Mouse (Mus musculus) heart, embryonic 14.5 days (tissue): Measurements from ENCODE around the gene Usp3. TPM values are rescaled to one million over a fixed set of nuclear protein-coding genes. Genes with fewer than 3 reads are reported as not detected.

Experiments
- ATAC-seq: fragments of 200-750 bp; cut with Nextera tagmentation; 2 replicates; pipeline ENCODE4 v1.8.0; 2017; ENCODE audit warnings: low read depth, moderate TSS enrichment; ENCODE audit not compliant: insufficient number of reproducible peaks, insufficient read depth, low FRiP score
- H3K27ac ChIP-seq, 2 experiments: fragments of 200-500 bp in 1 of 2; fragments of 300-500 bp in 1 of 2; sonication (generic) in 1 of 2; replicated peaks in 1 of 2; 2 replicates each; pipeline ENCODE4 v1.5.1; 2012 to 2014; ENCODE audit warnings: low read depth in 2 of 2, low read length in 2 of 2, control low read depth in 1 of 2, mild to moderate bottlenecking in 1 of 2, mixed read lengths in 1 of 2; ENCODE audit not compliant: control insufficient read depth in 1 of 2, insufficient read depth in 1 of 2
- H3K27me3 ChIP-seq: fragments of 300-500 bp; sonication (generic); 2 replicates; pipeline ENCODE4 v1.6.1; 2014; ENCODE audit warnings: mild to moderate bottlenecking, low read length, control low read depth; ENCODE audit not compliant: control insufficient read depth, insufficient read depth
- H3K36me3 ChIP-seq: fragments of 300-500 bp; sonication (generic); 2 replicates; pipeline ENCODE4 v1.6.1; 2014; ENCODE audit warnings: mild to moderate bottlenecking, control low read depth, low read length, mixed read lengths; ENCODE audit not compliant: control insufficient read depth, insufficient read depth
- H3K4me1 ChIP-seq, 2 experiments: fragments of 200-500 bp in 1 of 2; fragments of 300-500 bp in 1 of 2; sonication (generic) in 1 of 2; 2 replicates each; pipeline ENCODE4 v1.6.1; 2012 to 2014; ENCODE audit warnings: low read length in 2 of 2, control low read depth in 1 of 2, mixed read lengths in 1 of 2; ENCODE audit not compliant: control insufficient read depth in 2 of 2, insufficient read depth in 2 of 2
- H3K4me2 ChIP-seq: fragments of 300-500 bp; sonication (generic); 2 replicates; pipeline ENCODE4 v1.6.1; 2014; ENCODE audit warnings: mild to moderate bottlenecking, low read length
- H3K4me3 ChIP-seq, 2 experiments: fragments of 200-500 bp in 1 of 2; fragments of 300-500 bp in 1 of 2; sonication (generic) in 1 of 2; 2 replicates each; pipeline ENCODE4 v1.5.1; 2012 to 2014; ENCODE audit warnings: low read length in 2 of 2, mild to moderate bottlenecking in 2 of 2, control low read depth in 1 of 2, low read depth in 1 of 2, moderate library complexity in 1 of 2; ENCODE audit not compliant: control insufficient read depth in 1 of 2, insufficient read depth in 1 of 2
- H3K9ac ChIP-seq: fragments of 300-500 bp; sonication (generic); 2 replicates; pipeline ENCODE4 v1.6.1; 2014; ENCODE audit warnings: mild to moderate bottlenecking, low read length
- H3K9me3 ChIP-seq: fragments of 300-500 bp; sonication (generic); 2 replicates; pipeline ENCODE4 v1.6.1; 2016; ENCODE audit warnings: low read length, control low read depth; ENCODE audit not compliant: control insufficient read depth
- WGBS: fragments of 180-500 bp; shearing (Covaris S2); extraction: QIAGEN DNeasy Blood & Tissue Kit; methylation state at CpG from one replicate; pipeline ENCODE4 v1.1.7; 2014; 5-methylcytosine and 5-hydroxymethylcytosine counted together
- polyA plus RNA-seq: library from polyadenylated mRNA; unstranded; fragments of >200 nt; fragmentation: Nextera tagmentation; extraction: Ambion mirVana; gene quantifications from 2 replicates; pipeline ENCODE4 v1.2.1, GENCODE M21; 2014

Gene Usp3
- polyA plus RNA-seq, 1 experiment from 2014 or later = 51.7 TPM

DNA sequence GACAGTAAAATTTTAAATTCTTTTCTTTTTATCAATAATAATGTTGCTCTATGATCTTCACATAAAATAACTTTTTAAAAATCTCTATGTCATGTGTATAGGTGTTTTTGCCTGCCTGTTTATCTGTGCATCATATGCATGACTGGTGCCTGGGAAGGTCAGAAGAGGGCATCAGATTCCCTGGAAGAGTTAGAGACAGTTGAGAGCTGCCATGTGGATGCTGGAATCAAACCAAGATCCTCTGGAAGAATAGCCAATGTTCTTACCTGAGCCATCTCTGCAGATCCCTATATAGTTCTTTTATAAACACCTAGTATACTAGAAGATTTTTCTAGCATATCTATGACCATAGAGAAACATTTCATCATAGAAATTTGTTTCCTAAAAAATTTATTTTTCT, 8.8 kb downstream of the Usp3 start:
- H3K9ac ChIP-seq = no peak overlapping the region
- no peak overlapping the region for H3K27ac ChIP-seq
- ATAC-seq = no peak
- H3K4me2 ChIP-seq = no peak overlapping the region
- H3K4me3 ChIP-seq = no peak overlapping the region
- H3K36me3 ChIP-seq = no peaks in the 10 kb centered on the region
- peaks cover 0 to 15% of the 10 kb centered on the region in 2 experiments; a peak in 3 of 4 replicates for H3K4me1 ChIP-seq
- H3K27me3 ChIP-seq = no peaks in the 10 kb centered on the region
- no peaks in the 10 kb centered on the region for H3K9me3 ChIP-seq

DNA sequence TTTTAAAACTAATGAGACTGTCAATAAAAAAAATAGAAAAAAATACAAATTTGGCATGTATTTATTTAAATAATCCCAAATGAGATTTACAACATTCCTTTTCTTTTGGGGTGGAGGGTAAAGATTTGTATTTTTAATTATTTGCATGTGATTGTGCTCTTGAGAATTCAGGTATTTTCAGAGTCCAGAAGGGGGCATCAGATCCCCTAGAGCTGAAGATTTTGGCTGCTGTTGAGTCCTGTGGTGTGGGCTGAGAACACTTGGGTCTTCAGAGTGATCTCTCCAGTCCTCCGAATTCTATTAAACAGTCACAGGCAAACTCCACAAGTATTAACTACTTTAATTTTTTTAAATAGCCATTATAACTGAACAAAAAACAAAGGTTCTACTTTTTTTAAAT, 9.7 kb downstream of the Usp3 start:
- H3K9ac ChIP-seq = no peak overlapping the region

DNA sequence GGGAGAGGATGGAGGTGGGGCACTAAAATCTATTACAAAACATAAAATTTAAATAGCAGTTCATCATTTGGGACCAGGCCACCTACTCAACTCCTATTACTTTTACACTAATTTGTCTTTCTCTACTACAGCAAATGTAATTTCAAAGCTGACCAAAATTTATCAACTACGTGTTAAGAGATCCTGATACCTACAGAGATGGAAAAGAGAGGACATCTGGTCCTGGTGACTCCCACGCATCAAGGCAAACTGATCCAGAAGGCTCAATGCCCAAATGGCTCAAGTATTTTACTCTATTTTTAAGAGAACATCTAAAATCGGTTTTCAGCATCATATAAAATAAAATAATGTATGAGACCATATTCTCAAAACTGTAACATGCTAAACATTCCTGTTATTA, 11.2 kb downstream of the Usp3 start:
- no peaks in the 10 kb centered on the region for H3K27me3 ChIP-seq
- H3K9ac ChIP-seq = no peak overlapping the region
- no peak overlapping the region for H3K4me2 ChIP-seq
- H3K4me3 ChIP-seq = no peak overlapping the region
- H3K27ac ChIP-seq = no peak overlapping the region
- no peak for ATAC-seq
- no peaks in the 10 kb centered on the region for H3K36me3 ChIP-seq
- 81% methylated on average over 3 of the region's 3 CpGs for WGBS
- H3K9me3 ChIP-seq = no peaks in the 10 kb centered on the region
- peaks cover 0 to 6% of the 10 kb centered on the region in 2 experiments; a peak in 3 of 4 replicates for H3K4me1 ChIP-seq

More for the DNA sequence above, 9.7 kb downstream of the Usp3 start:
- Histone ChIP-seq H3K4me1 (peaks cover 0 to 15% of the 10 kb centered on the region in 2 experiments; a peak in 3 of 4 replicates), H3K27ac (no peak overlapping the region), H3K9me3 (no peaks in the 10 kb centered on the region), H3K4me2 (no peak overlapping the region), H3K4me3 (no peak overlapping the region), H3K27me3 (no peaks in the 10 kb centered on the region), H3K36me3 (no peaks in the 10 kb centered on the region)
- ATAC-seq = no peak
- 93% methylated on average over 1 of the region's 1 CpGs for WGBS

GRCm38 (mm10) chr9:66580722-66581121, 12.2 kb downstream of the Usp3 start:
- ATAC-seq = no peak
- no peaks in the 10 kb centered on the region for H3K27me3 ChIP-seq
- H3K36me3 ChIP-seq = no peaks in the 10 kb centered on the region
- no peak overlapping the region for H3K27ac ChIP-seq
- no peaks in the 10 kb centered on the region for H3K9me3 ChIP-seq
- H3K4me1 ChIP-seq = peaks cover 2 to 8% of the 10 kb centered on the region in 2 experiments; a peak in 1 of 4 replicates
- H3K4me3 ChIP-seq = no peak overlapping the region
- H3K9ac ChIP-seq = no peak overlapping the region
- 84% methylated on average over 1 of the region's 1 CpGs for WGBS
- H3K4me2 ChIP-seq = no peak overlapping the region

DNA sequence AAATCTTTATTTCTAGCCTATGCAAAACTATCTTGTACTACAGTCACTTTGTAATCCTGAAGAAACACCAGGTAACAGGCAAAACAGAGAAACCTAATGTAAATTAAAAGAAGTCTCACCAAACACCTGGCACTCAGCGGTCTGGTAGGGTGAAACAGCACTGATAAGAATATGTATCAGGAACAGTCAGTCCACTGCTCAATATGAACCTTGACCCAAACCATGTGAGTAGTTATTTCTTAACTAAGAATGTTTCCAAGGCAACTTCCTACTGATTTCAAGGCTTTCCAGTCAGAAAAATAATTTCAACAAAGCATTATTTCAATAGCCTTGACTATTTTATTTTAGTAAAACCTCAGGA, 17.1 kb downstream of the Usp3 start:
- ATAC-seq = no peak
- Histone ChIP-seq H3K4me3 (no peak overlapping the region), H3K4me1 (peaks cover 2 to 18% of the 10 kb centered on the region in 2 experiments; a peak in 2 of 4 replicates), H3K27ac (no peak overlapping the region), H3K9ac (no peak overlapping the region), H3K27me3 (no peaks in the 10 kb centered on the region), H3K4me2 (no peak overlapping the region), H3K36me3 (no peaks in the 10 kb centered on the region), H3K9me3 (no peaks in the 10 kb centered on the region)
- WGBS = 30% methylated on average over 1 of the region's 1 CpGs

GRCm38 (mm10) chr9:66575041-66575877, 17.7 kb downstream of the Usp3 start:
- Histone ChIP-seq H3K9me3 (no peaks in the 10 kb centered on the region), H3K4me3 (no peak overlapping the region), H3K4me1 (peaks cover 2 to 18% of the 10 kb centered on the region in 2 experiments; a peak in 2 of 4 replicates), H3K27ac (no peak overlapping the region), H3K9ac (no peak overlapping the region), H3K27me3 (no peaks in the 10 kb centered on the region), H3K36me3 (no peaks in the 10 kb centered on the region), H3K4me2 (no peak overlapping the region)
- WGBS = 77% methylated on average over 1 of the region's 1 CpGs
- ATAC-seq = no peak

DNA sequence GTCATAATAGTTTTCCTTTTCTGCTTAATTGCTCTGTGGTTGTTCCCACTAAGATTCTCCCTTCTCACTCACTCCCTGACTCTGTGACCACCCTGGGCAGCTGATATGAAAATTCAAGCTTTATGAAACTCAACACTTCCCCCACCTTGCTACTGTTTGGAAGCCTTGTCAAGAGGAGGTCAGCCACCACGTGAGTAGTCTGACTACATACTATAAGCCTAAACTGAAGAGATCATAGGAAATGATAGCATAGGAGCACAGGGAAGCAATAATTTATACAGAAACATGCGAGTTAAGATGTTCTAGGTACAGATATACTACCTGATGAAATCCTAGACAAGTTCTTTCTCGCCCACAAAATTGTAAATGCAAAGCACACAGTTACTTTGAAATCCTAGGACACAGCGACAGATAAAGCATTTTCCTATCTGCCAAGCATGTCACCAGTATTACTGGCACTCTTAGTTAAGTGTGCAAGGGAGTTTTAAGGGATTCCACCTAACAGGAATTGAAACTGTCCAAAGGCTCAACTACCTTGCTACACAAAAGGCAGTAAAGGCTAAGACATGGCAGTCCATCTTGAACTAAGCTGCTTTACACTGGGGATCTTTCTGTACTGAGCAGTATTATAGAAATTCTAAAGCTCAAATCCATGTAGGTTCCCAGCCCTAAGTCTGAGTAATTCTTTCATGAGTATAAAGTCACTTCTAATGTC, 20.8 kb downstream of the Usp3 start:
- WGBS = 58% methylated on average over 4 of the region's 4 CpGs
- H3K9ac ChIP-seq = no peak overlapping the region
- H3K27me3 ChIP-seq = no peaks in the 10 kb centered on the region
- H3K4me1 ChIP-seq = peaks cover 2 to 18% of the 10 kb centered on the region in 2 experiments; a peak in 2 of 4 replicates
- H3K36me3 ChIP-seq = no peaks in the 10 kb centered on the region
- no peak overlapping the region for H3K4me3 ChIP-seq
- H3K27ac ChIP-seq = no peak overlapping the region
- no peak for ATAC-seq
- no peaks in the 10 kb centered on the region for H3K9me3 ChIP-seq
- H3K4me2 ChIP-seq = no peak overlapping the region
